Mouse (Mus musculus) left cerebral cortex, postnatal 14 days (tissue): ENCODE results near the gene Scn1b. TPM values are rescaled to one million over a fixed set of nuclear protein-coding genes. Genes with fewer than 3 reads are reported as not detected.

Experiments used
- DNase-seq, 2 experiments: peaks; one replicate each; pipeline ENCODE4 v3.0.0; 2021 to 2022; ENCODE audit warnings: low spot score in 2 of 2, mixed read lengths in 1 of 2
- intact Hi-C: fragments of 180-260 bp; cut with DNase I; formaldehyde crosslinking; loops from one replicate; pipeline ENCODE4 v1.15.1; 2025
- total RNA-seq, 2 experiments: library from RNA; stranded (reverse); gene quantifications; 2 replicates each; pipeline ENCODE4 v1.2.3; 2021

Scn1b gene
- total RNA-seq, 2 experiments from 2014 or later: 359 to 374 TPM

- no peak for DNase-seq
- intact Hi-C loops: no loop called here
These were observed 3.9 kb downstream of the Scn1b start for GRCm38 (mm10) chr7:31122641-31123631.

- intact Hi-C loops: no loop called here
These were observed 7.2 kb downstream of the Scn1b start for GRCm38 (mm10) chr7:31119556-31119955.

GRCm38 (mm10) chr7:31118486-31118885, 8.3 kb downstream of the Scn1b start:
- intact Hi-C loops: no loop called here
- DNase-seq: no peak

More at GRCm38 (mm10) chr7:31119556-31119955, 7.2 kb downstream of the Scn1b start:
- DNase-seq: no peak

- DNase-seq: no peak
- intact Hi-C loops: no loop called here
These were observed 9.3 kb downstream of the Scn1b start for GRCm38 (mm10) chr7:31117465-31117864.

GRCm38 (mm10) chr7:31116721-31117145, 10.1 kb downstream of the Scn1b start:
- DNase-seq: no peak
- intact Hi-C loops: no loop called here

GRCm38 (mm10) chr7:31115587-31116043, 11.2 kb downstream of the Scn1b start:
- intact Hi-C loops: no loop called here
- peak in 1 of 2 experiments; percentile 69 for DNase-seq

GRCm38 (mm10) chr7:31115182-31115581, 11.6 kb downstream of the Scn1b start, which contains the start of gene Hpn:
TSS of gene Hpn (minus strand) at chr7:31115290.
- intact Hi-C loops: no loop called here

GRCm38 (mm10) chr7:31114646-31115045, 12.2 kb downstream of the Scn1b start:
- intact Hi-C loops: no loop called here
- DNase-seq: no peak

More at GRCm38 (mm10) chr7:31115182-31115581, 11.6 kb downstream of the Scn1b start, which contains the start of gene Hpn:
- no peak for DNase-seq

- no peak for DNase-seq
- intact Hi-C loops: no loop called here
These were observed 13.0 kb downstream of the Scn1b start for GRCm38 (mm10) chr7:31113800-31114199.

- intact Hi-C loops: no loop called here
- no peak for DNase-seq
These were observed 14.8 kb downstream of the Scn1b start for GRCm38 (mm10) chr7:31112036-31112435.

GRCm38 (mm10) chr7:31110861-31111385, 15.9 kb downstream of the Scn1b start:
- no peak for DNase-seq
- intact Hi-C loops: no loop called here

GRCm38 (mm10) chr7:31109796-31110195, 17.0 kb downstream of the Scn1b start:
- intact Hi-C loops: no loop called here
- no peak for DNase-seq

- DNase-seq: no peak
- intact Hi-C loops: no loop called here
These were observed 17.7 kb downstream of the Scn1b start for GRCm38 (mm10) chr7:31109091-31109490.

- no peak for DNase-seq
- intact Hi-C loops: no loop called here
These were observed 19.0 kb downstream of the Scn1b start for GRCm38 (mm10) chr7:31107781-31108180.

- intact Hi-C loops: no loop called here
- DNase-seq: no peak
These were observed 20.6 kb downstream of the Scn1b start for GRCm38 (mm10) chr7:31106166-31106565.

GRCm38 (mm10) chr7:31105061-31105768, 21.6 kb downstream of the Scn1b start:
- DNase-seq: peak; percentile 56 to 73
- intact Hi-C loops: no loop called here

GRCm38 (mm10) chr7:31100786-31101185, 26.0 kb downstream of the Scn1b start:
- intact Hi-C loops: no loop called here
- no peak for DNase-seq

- intact Hi-C loops: loop anchor here (5.0 kb wide), 1 partner anchor 127 kb away; the partner anchor contains the start of genes Fam187b and Lsr
- DNase-seq: no peak
These were observed 27.2 kb downstream of the Scn1b start for GRCm38 (mm10) chr7:31099612-31099982.

GRCm38 (mm10) chr7:31098697-31099611, 27.8 kb downstream of the Scn1b start:
- intact Hi-C loops: loop anchor here (5.0 kb wide), 1 partner anchor 127 kb away; the partner anchor contains the start of genes Fam187b and Lsr
- no peak for DNase-seq
